Mouse (Mus musculus): ENCODE measurements at regions not wholly inside any gene's neighbourhood (a gene's known extent, or its start where the extent isn't known, plus 50 kb on each side); places are given as distances from the start of the nearest gene placed in this dataset.
A peak's percentile ranks its signal among the peaks of the same experiment; 100 is the strongest.

DNA sequence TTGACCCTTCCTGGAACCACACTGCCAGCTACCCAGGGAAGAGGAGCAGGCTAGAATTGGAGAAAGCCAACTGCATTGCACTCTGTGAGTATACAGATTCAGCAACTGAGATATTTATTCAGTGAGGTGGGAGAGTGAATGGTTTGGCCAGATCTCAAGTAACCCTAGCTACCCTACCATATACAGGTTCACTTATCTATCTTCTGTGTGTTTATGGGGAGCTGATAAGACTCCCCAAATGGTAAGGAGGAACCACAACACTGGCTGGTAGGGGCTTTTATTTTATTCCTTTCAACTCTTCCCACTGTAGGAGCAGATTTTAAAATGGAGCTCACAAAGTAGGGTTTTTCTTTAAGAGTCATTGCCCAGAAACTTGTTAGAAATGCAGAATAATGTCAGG lies 62.9 kb downstream of the Arrdc3 start:
- no peak for DNase-seq (ENCODE audit: low spot score in 2 of 2)

GRCm38 (mm10) chr13:80947705-80948104 lies 64.5 kb downstream of the Arrdc3 start:
- DNase-seq (ENCODE audit: low spot score in 2 of 2) = no peak

GRCm38 (mm10) chr13:80949133-80949697 lies 66.0 kb downstream of the Arrdc3 start:
- no peak for DNase-seq (ENCODE audit: low spot score in 2 of 2)

GRCm38 (mm10) chr13:80950239-80950638 lies 67.1 kb downstream of the Arrdc3 start:
- no peak for DNase-seq (ENCODE audit: low spot score in 2 of 2)

GRCm38 (mm10) chr13:80950803-80951202 lies 67.6 kb downstream of the Arrdc3 start:
- no peak for DNase-seq (ENCODE audit: low spot score in 2 of 2)

DNA sequence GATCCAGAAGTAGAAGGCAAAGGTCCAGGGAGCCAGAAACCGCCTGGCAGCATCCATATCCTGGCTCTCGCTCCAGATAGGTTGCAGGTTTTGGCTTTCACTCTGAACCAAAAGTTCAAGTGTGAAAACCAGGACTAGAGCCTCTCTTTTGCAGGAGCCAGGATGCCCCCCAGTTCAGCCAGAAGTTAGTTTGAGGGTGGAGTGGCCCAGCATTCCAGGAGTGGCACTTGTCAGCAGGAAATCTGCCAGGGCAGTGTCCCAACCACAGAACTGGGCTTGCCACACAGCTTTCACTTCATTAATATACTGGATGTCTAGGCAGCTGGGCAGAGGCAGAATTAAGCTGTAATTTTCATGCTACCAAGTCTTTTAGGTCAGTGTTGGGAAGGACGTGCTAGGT lies 68.1 kb downstream of the Arrdc3 start:
- DNase-seq (ENCODE audit: low spot score in 2 of 2) = no peak

- DNase-seq (ENCODE audit: low spot score in 2 of 2) = no peak
Observed at GRCm38 (mm10) chr13:80952851-80953250, 69.7 kb downstream of the Arrdc3 start.

DNA sequence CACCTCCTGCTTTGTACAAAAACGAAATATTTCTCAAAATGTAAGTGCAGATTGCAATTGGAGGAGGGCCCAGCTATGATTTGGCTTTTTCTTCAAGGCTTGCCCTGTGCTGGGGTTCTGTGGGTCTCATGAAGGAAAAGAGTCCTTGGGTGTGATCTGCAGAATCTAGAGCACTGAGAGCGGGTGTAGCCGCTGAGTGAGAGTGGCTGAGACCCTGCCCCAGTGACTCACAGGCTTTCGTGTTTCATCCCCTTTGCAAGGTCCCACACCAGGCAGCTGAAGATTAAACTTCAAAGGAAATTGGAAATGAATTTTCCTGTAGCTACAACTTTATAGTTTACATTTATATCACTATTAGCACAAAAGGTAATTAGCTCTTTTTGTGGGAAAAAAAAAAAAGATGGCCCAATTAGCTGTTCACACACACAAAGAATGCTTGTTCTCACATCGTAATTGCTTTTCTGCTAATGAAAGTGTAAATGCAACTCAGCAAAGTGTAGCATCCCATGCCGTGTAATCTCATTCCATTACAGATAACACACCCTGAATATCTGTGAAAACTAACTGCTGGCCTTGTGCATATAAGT lies 71.0 kb downstream of the Arrdc3 start:
- no peak for DNase-seq (ENCODE audit: low spot score in 2 of 2)

GRCm38 (mm10) chr13:80956966-80957365 lies 73.8 kb downstream of the Arrdc3 start:
- DNase-seq (ENCODE audit: low spot score in 2 of 2) = no peak

GRCm38 (mm10) chr13:80957419-80958139 lies 74.4 kb downstream of the Arrdc3 start:
- no peak for DNase-seq (ENCODE audit: low spot score in 2 of 2)

GRCm38 (mm10) chr13:80959763-80960162 lies 76.6 kb downstream of the Arrdc3 start:
- no peak for DNase-seq (ENCODE audit: low spot score in 2 of 2)

- DNase-seq (ENCODE audit: low spot score in 2 of 2) = no peak
Observed at GRCm38 (mm10) chr13:80961985-80962617, 78.9 kb downstream of the Arrdc3 start.

GRCm38 (mm10) chr13:80962789-80963590 lies 79.8 kb downstream of the Arrdc3 start:
- peak; percentile 9 to 39 for DNase-seq (ENCODE audit: low spot score in 2 of 2)

- no peak for DNase-seq (ENCODE audit: low spot score in 2 of 2)
Observed at GRCm38 (mm10) chr13:80963591-80963940, 80.4 kb downstream of the Arrdc3 start.

DNA sequence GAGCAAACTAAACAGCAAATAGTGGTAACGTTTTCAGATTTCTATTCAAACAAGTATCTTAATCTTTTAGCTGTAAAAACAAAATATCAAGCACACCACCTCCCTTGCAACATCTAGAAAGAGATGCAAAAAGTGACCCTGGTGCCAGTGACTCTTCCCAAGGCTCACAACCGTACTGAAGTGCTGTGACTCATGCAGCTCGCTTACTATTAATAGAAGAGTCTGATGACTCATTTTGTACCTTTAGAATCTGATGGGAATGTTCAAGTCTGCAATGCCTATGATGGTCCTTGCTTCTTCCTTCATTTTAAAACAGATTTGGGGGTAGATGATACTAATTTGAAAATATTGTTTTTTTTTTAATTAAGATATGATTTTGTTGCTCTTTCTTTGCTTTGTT lies 88.5 kb downstream of the Arrdc3 start:
- DNase-seq (ENCODE audit: low spot score in 2 of 2) = no peak

DNA sequence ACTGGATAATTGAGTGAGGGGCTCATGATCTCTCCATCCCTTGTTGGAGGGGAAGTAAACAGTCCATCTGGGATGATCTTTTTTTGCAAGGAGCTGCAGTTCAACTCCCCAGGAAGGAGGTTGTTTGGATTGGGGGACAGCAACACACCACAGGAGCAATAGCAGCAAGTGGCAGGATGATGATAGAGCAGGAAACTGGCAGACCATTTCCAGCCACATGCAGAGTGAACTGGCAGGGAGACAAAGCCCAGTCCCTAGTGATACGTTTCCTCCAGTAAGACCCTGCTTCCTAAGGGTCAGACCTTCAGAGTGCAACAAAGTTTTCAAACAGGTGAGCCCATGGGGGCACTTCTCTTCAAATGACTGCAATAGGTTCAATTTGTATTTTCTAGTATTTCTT lies 91.2 kb downstream of the Arrdc3 start:
- no peak for DNase-seq (ENCODE audit: low spot score in 2 of 2)

DNA sequence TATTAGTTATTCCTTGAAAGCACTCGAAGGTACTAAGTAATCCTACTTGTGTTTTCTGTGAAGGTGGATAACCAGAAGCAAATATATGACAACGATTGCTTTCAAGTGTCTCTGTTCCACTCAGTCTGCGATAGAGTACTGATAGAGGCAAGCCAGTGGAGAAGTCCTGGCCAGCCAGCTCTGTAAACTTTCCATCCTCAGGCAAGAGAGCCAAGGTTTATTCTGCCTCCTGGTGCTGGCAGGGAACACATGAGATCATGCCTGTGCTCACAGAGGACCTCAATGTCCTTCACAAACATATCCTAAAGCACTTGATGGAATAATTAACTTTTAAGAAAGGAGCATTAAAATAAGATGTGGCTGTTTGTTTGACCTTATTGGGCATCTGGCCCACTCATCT lies 94.1 kb downstream of the Arrdc3 start:
- no peak for DNase-seq (ENCODE audit: low spot score in 2 of 2)

GRCm38 (mm10) chr13:80981201-80981600 lies 98.0 kb downstream of the Arrdc3 start:
- DNase-seq (ENCODE audit: low spot score in 2 of 2) = no peak

GRCm38 (mm10) chr13:80986657-80987056 lies 103.5 kb downstream of the Arrdc3 start:
- DNase-seq (ENCODE audit: low spot score in 2 of 2) = no peak

DNA sequence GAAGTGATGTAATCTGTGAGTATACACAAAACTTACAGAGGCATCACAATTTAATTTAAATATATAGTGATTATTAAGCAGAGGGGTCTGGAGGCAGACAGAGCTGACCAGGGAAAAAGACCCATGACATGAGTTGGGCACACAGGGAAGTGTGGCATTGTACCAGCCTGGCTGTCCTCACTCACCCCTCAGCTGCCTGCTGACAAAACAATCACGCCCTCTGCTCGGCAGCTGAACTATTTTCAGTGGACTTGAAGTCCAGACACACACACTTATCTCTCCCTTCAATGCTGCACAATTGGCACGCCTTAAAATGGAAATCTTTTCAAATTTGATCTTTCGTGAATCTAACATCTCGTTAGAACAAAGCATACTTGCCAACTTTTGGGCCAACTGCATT lies 106.6 kb downstream of the Arrdc3 start:
- DNase-seq (ENCODE audit: low spot score in 2 of 2) = no peak

- no peak for DNase-seq (ENCODE audit: low spot score in 2 of 2)
Observed at GRCm38 (mm10) chr13:80992342-80992741, 109.2 kb downstream of the Arrdc3 start.

Data from thymus, postnatal 10 days (tissue).